Mouse (Mus musculus): ENCODE results near the gene Hist2h2be. TPM values are rescaled to one million over a fixed set of nuclear protein-coding genes. Genes with fewer than 3 reads are reported as not detected.

The Hist2h2be gene
- polyA plus RNA-seq, 1 experiment = 8.0 TPM

DNA sequence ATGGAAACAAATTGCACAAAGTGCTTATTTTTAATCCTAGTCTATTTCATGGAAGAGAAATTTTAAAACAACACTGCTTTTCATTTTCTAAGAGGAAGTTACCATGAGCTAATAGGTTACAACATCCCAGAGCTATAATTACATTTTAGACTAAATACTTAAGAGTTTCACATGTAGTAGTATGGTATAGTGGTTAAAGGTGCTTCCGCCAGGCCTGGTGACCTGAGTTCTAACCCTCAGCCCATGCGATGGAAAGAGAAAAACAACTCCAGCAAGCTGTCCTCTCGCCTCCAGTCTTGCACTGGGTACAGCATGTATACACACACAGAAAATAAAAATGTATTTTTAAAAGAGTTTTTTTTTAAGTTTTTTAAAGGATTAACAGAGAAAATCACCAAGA lies 30.9 kb downstream of the Hist2h2be start:
- WGBS = 96% methylated on average over 3 of the region's 3 CpGs
- DNase-seq = no peak
- TF ChIP-seq POLR2A (IDR thresholded peaks at IDR 0.05; ENCODE audit: borderline replicate concordance, insufficient read depth, low read length) (no peak), CTCF (IDR thresholded peaks at IDR 0.05; ENCODE audit: borderline replicate concordance, insufficient read depth, low read depth, low read length) (no peak)
- Histone ChIP-seq H3K27ac (ENCODE audit: insufficient read depth, low read length) (no peak overlapping the region), H3K27me3 (ENCODE audit: control insufficient read depth, insufficient read depth, low read length) (no peaks in the 10 kb centered on the region), H3K4me3 (replicated peaks; ENCODE audit: insufficient read depth, low read depth, low read length) (no peak overlapping the region), H3K4me1 (ENCODE audit: control insufficient read depth, insufficient read depth, low read length) (no peaks in the 10 kb centered on the region)

DNA sequence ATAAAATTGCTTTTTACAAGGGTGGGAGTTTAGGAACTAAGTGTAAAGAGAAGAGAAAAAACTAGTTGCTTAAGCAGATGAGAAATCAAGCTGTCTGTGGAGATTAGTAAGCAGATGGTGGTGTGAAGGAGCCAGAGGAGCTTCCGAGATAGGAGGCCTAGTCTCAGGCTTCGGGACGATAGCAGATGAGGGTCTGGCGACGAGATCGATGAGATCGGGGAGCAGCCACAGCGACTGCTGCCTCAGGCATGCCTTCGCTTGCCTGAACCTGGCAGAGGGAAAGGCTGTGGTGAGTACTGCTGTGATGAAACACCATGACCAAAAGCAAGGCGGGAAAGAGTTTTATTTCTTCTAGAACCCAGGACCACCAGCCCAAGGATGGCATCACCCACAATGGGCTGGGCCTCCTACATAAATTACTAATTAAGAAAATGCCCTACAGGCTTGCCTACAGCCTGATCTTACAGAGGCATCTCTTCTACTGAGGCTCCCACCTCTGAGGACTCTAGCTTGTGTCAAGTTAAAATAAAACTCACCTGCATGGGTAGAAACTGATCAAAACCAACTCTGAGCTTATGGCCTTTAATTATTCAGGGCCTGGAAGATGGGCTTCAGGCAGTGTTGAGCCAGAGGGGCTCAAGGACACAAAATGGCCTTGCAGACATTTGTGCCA lies 33.9 kb downstream of the Hist2h2be start:
- DNase-seq = no peak
- Histone ChIP-seq H3K4me1 (ENCODE audit: control insufficient read depth, insufficient read depth, low read length) (no peaks in the 10 kb centered on the region), H3K27me3 (ENCODE audit: control insufficient read depth, insufficient read depth, low read length) (no peaks in the 10 kb centered on the region), H3K4me3 (replicated peaks; ENCODE audit: insufficient read depth, low read depth, low read length) (no peak overlapping the region), H3K27ac (ENCODE audit: insufficient read depth, low read length) (no peak overlapping the region)
- WGBS = 29% methylated on average over 10 of the region's 10 CpGs
- TF ChIP-seq POLR2A (IDR thresholded peaks at IDR 0.05; ENCODE audit: borderline replicate concordance, insufficient read depth, low read length) = no peak

DNA sequence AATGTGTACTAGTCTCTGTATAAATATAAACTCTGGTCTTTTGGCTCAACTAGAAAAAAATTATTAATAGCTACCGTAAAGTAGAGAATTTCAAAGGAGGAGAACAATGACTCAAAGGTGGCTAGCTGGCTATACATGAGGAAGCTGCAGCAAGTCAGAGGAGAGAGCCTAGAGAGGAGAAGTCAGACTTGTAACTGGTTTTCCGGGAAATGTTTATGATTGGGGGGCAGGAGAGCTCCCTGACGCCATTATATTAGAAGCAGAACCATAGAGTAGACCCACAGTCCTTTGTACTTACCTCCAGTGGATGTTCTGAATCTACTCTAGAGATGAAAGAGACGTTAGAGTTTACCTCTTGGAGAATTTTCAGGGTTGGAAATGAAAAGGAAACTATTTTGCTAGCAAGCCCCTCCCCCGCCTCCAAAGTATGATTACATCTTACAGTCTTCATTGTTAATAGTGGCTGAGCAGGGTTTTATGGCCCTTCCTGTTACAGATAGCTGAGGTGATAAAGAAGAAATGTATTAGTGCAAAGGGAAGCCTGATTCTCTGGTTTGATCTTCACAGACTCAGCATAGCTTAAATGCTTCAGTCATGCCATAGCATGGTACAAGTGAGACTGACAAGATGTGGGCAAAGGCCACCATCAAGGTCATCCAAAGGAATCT lies 35.1 kb downstream of the Hist2h2be start:
- TF ChIP-seq POLR2A (IDR thresholded peaks at IDR 0.05; ENCODE audit: borderline replicate concordance, insufficient read depth, low read length) (no peak), CTCF (IDR thresholded peaks at IDR 0.05; ENCODE audit: borderline replicate concordance, insufficient read depth, low read depth, low read length) (no peak)
- no peak overlapping the region for H3K27ac ChIP-seq (ENCODE audit: insufficient read depth, low read length)
- H3K4me1 ChIP-seq (ENCODE audit: control insufficient read depth, insufficient read depth, low read length) = no peaks in the 10 kb centered on the region; the same call in 1 of the 2 replicates
- DNase-seq = no peak
- no peaks in the 10 kb centered on the region for H3K27me3 ChIP-seq (ENCODE audit: control insufficient read depth, insufficient read depth, low read length)
- WGBS = 86% methylated on average over 5 of the region's 5 CpGs
- H3K4me3 ChIP-seq (replicated peaks; ENCODE audit: insufficient read depth, low read depth, low read length) = no peak overlapping the region

DNA sequence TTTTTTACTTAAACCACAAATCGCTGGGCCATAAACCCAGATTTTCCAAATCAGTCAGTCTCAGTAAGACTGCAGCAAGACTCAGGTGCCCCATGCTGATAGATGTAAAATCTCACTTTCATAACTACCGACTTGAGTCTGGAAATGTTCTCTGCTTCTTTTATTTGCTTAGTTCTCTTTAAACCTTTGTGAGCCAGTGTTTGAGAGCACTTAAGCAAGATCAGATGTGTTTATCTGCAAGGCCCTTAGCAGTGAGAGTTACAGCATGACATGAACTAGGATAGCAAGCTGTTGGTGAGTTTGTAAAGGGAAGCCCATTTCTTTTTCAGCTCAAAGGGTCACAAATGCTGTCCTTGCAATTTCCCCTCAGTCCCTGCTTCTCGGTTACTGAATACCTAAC lies 36.3 kb downstream of the Hist2h2be start:
- Histone ChIP-seq H3K27ac (ENCODE audit: insufficient read depth, low read length) (no peak overlapping the region), H3K27me3 (ENCODE audit: control insufficient read depth, insufficient read depth, low read length) (no peaks in the 10 kb centered on the region), H3K4me3 (replicated peaks; ENCODE audit: insufficient read depth, low read depth, low read length) (no peak overlapping the region), H3K4me1 (ENCODE audit: control insufficient read depth, insufficient read depth, low read length) (no peaks in the 10 kb centered on the region; the same call in 1 of the 2 replicates)
- TF ChIP-seq POLR2A (IDR thresholded peaks at IDR 0.05; ENCODE audit: borderline replicate concordance, insufficient read depth, low read length) (no peak), CTCF (IDR thresholded peaks at IDR 0.05; ENCODE audit: borderline replicate concordance, insufficient read depth, low read depth, low read length) (no peak)
- no peak for DNase-seq
- WGBS = 91% methylated on average over 3 of the region's 3 CpGs

DNA sequence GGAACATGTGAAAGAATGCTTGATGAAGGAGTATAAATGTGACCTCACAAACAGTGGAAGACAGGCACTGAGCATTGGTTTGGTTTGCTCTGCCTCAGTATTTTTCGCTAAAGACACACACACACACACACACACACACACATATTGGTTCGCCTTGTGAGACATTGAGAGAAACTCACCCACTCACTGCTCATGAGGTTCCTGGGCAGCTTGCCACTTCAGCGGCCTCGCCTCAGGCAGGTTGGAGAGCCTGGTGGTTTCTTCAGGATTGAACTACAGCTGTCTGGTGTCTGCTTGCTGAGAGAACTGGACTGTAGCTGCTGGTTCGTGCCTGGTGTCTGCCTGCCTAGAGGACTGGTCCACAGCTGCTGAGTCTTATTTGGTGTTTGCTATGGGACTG lies 39.3 kb downstream of the Hist2h2be start:
- H3K27ac ChIP-seq (ENCODE audit: insufficient read depth, low read length) = no peak overlapping the region
- TF ChIP-seq POLR2A (IDR thresholded peaks at IDR 0.05; ENCODE audit: borderline replicate concordance, insufficient read depth, low read length) (no peak), CTCF (IDR thresholded peaks at IDR 0.05; ENCODE audit: borderline replicate concordance, insufficient read depth, low read depth, low read length) (no peak)
- H3K4me1 ChIP-seq (ENCODE audit: control insufficient read depth, insufficient read depth, low read length) = peaks cover 3% of the 10 kb centered on the region; the same call in 1 of the 2 replicates
- H3K27me3 ChIP-seq (ENCODE audit: control insufficient read depth, insufficient read depth, low read length) = no peaks in the 10 kb centered on the region
- no peak for DNase-seq
- no peak overlapping the region for H3K4me3 ChIP-seq (replicated peaks; ENCODE audit: insufficient read depth, low read depth, low read length)
- WGBS = 75% methylated on average over 5 of the region's 5 CpGs

DNA sequence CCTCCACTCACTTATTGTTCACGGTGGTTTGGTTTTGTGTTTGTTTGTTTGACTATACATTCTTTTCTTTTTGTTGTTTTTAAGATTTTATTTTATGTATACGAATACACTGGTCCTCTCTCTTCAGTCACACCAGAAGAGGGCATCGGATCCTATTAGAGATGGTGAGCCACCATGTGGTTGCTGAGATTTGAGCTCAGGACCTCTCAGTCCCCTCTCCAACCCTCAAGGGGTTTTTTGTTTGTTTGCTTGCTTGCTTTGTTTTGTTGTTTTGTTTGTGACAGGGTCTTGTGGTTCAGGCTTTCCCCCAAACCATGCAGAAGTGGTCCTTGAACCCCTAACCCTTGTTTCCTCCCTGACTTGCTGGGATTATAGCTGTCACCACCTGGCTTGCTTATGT lies 40.7 kb downstream of the Hist2h2be start:
- DNase-seq = peak in 1 of 2 experiments; percentile 23
- Histone ChIP-seq H3K27ac (ENCODE audit: insufficient read depth, low read length) (peak overlapping the region; percentile 75), H3K27me3 (ENCODE audit: control insufficient read depth, insufficient read depth, low read length) (no peaks in the 10 kb centered on the region), H3K4me1 (ENCODE audit: control insufficient read depth, insufficient read depth, low read length) (peaks cover 3% of the 10 kb centered on the region; the same call in 1 of the 2 replicates), H3K4me3 (replicated peaks; ENCODE audit: insufficient read depth, low read depth, low read length) (peak overlapping the region; percentile 72)
- 32% methylated on average over 3 of the region's 3 CpGs for WGBS
- TF ChIP-seq POLR2A (IDR thresholded peaks at IDR 0.05; ENCODE audit: borderline replicate concordance, insufficient read depth, low read length) (no peak), CTCF (IDR thresholded peaks at IDR 0.05; ENCODE audit: borderline replicate concordance, insufficient read depth, low read depth, low read length) (no peak)

DNA sequence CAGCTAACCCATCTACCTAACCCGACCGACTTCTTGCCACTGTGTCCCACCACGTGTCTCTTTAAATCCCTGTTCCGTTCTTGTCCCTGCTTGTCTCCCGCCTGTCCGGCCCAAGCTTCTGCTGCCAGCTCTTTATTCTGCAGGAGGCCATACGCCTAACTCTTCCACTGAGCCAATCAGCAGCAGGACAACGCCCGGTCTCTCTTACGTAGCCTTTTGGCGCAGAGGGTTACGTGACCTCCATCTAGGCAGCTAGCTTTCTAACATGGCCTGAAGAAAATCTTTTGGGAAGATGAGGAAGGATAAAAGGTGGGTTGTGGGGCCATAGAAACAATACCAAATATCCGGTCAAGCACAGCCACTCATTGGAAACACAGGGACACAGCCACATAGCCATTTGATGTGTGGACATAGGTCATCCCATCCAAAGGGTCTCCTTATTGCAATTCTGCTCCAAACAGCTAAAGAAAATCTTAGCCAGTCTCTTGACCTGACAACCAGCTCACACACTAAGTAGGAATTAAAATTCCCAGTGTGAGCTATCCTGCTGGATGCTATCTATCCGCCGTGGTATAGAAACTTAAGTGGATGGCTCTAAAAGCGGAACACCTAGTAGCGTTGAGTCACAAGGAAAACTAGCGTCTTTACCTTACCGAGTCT lies 41.4 kb downstream of the Hist2h2be start:
- Histone ChIP-seq H3K27me3 (ENCODE audit: control insufficient read depth, insufficient read depth, low read length) (no peaks in the 10 kb centered on the region), H3K4me3 (replicated peaks; ENCODE audit: insufficient read depth, low read depth, low read length) (peak overlapping the region; percentile 72), H3K4me1 (ENCODE audit: control insufficient read depth, insufficient read depth, low read length) (peaks cover 3% of the 10 kb centered on the region; the same call in 1 of the 2 replicates), H3K27ac (ENCODE audit: insufficient read depth, low read length) (peak overlapping the region; percentile 91)
- TF ChIP-seq POLR2A (IDR thresholded peaks at IDR 0.05; ENCODE audit: borderline replicate concordance, insufficient read depth, low read length) (peak; percentile 80; the same call in 1 of the 2 replicates), CTCF (IDR thresholded peaks at IDR 0.05; ENCODE audit: borderline replicate concordance, insufficient read depth, low read depth, low read length) (no peak)
- DNase-seq = peak; percentile 89 to 96
- WGBS = under 1% methylated on average over 19 of the region's 19 CpGs
